Mouse (Mus musculus): Measurements from ENCODE around the gene Iglon5.
A peak's percentile ranks its signal among the peaks of the same experiment; 100 is the strongest.

Gene Iglon5

DNA sequence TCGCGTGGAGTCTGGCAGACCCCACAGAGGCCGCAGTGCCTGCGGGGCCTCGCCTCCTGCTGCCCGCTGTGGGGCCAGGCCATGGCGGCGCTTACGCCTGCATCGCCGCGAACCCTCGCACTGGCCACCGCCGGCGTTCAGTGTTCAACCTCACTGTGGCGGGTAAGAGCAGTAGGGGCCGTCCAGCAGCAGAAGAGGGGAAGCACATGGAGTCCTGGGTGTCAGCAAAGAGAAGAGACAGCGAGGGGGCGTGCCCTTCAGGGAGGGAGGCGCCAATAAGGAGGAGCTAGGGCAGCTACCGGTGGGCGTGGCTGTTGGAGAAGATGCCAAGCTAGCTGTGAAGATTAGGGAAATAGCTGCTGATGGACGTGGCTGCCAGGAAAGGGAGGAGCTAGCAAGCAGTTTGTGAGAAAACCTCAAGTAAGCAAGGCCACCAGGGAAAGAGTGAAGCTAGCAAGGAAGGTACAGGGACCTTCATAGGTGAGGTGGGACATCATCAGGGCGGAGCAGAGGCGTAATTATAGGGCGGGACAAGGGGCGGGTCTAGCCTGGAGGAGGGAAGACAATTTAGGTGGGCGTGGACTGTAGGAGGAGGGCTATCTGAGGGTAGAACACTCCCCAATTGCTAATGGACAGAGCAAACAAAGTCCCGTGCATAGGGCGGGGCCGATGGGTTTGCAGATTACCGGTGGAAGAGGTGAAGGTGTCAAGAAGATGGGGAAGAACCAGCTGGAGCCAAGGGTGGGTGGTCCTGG lies 24.4 kb downstream of the Iglon5 start:
- peak; percentile 98 for DNase-seq (ENCODE audit: low read depth, low spot score)

DNA sequence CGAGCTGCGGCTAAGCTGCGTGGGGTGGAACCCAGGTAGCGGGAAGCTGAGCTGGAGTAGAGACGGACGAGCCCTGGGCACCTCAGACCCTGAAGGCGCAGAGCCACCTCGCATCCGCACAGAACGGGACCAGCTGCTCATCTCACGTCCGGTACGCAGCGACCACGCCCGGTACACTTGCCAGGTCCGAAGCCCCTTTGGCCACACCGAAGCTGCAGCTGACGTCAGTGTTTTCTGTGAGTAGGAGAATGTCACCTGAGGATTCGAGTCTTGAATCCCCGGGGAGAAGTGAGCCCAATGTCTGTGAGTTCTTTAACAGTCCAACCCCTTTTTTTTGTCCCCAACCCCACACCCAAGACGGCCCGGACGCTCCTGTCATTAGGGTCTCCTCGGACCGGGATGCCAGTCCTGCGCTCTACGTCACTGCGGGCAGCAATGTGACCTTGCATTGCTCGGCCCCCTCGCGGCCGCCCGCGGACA lies 25.0 kb downstream of the Iglon5 start:
- no peak for DNase-seq (ENCODE audit: low read depth, low spot score)

DNA sequence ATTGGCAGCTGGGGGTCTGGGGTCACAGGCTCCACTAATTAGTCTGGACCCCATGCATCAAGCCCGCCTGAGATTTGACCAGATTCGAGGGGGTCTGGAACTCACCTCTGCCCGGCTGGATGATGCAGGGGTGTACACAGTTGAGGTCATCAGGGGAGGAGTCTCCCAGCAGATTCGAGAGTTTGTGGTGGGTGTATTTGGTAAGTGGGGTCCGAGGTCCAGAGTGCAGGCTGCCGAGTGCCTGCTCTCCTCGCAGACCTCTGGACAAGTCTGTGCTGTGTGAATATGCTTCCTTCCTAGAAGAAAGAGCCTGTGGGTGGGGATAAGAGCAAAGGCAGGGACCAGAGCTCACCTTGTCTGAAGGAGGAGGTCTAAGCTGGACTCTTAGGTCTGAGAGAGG lies 25.9 kb downstream of the Iglon5 start:
- no peak for DNase-seq (ENCODE audit: low read depth, low spot score)

DNA sequence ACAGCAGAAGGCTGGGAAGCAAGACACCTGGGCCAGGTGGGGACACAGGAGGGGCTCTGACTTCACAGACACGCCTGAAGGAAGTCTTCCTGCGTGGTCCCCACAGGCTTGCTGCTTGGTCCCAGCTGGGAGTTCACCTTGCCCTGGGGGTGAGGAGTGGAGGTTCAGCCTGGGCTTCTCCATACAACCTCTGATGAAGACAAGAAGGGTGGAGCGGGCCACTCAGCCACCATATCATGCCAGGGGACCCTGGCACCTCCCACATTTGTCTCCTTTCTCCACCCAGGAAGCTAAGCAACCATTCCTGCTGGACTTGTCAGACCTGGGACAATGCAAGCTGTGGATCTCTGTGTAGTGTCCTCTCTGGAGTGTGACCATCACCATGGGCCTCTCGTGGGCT lies 27.0 kb downstream of the Iglon5 start, which contains the start of gene Vsig10l:
TSS of gene Vsig10l (plus strand) at position 301 of the 400 bp plus-strand sequence.
- no peak for DNase-seq (ENCODE audit: low read depth, low spot score)

DNA sequence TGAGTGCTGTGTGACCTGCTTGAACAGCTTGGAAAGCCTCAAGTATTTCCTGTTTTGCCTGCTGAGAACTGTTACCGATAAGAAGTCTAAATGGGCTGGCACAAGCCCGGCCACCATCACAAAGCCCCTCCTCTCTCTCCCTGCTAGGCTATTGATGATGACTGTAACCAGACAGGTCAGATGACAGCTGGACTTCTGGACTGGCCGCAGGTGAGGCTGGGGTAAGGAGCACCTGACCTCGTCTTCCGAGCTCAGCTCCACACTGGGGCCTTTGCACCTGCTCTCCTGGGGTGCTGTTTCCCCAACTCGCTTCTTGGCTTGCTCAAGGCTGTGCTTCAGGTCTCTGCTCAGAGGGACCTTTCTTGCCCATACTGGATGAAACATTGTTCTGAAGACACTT lies 35.5 kb downstream of the Iglon5 start:
- DNase-seq (ENCODE audit: low read depth, low spot score), result no peak

DNA sequence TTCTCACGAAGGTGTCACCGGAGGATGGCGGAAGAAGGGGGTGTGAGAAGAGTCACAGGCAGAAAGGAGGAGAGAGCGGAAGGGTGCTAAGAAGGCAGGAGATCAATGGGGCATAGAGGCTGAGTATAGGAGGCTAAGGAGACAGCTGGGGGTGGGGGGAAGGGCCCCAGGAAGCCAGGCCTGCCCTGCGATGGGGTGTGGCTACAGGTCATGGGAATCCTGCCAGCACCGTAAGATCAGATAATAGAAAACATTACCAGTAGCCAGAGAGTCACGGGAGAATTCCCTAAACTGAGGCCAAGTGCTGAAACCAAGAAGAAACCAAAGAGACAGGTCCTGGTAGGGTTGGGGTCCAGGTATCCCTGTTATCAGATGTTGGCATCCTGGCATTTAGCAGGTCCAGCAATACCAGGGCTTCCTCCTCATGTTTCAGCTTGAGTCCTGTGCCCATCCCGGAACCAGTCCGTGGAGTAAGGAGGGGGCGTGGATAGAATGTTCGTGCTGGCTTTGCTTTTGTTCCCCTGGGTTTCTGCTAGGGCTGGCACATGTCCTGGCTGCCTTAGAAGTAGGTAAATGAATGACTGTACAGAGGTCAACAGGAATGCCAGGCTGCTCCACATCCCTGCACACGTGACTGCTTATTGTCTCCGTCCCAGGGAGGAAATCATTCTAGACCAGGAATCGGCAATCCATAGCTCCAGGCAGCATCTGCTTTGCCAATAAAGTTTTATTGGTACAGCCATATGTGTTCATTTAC lies 36.1 kb downstream of the Iglon5 start:
- DNase-seq (ENCODE audit: low read depth, low spot score), result no peak

DNA sequence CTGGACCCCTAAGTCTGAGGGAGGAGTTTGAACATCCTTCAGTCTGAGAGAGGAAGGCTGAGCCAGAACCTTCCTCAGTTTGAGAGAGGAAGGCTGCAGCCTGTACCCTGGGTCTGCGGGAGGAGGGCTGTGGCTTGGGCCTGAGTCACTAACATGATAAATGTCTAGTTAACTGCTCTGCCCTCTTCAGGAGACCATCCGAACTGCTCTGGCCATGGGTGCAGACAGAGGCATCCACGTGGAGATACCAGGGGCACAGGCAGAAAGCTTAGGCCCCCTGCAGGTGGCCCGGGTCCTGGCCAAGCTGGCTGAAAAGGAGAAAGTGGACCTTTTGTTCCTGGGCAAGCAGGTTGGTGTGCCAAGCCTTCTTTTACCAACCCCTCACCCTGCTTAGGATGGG lies 37.3 kb downstream of the Iglon5 start:
- peak; percentile 30 for DNase-seq (ENCODE audit: low read depth, low spot score)

DNA sequence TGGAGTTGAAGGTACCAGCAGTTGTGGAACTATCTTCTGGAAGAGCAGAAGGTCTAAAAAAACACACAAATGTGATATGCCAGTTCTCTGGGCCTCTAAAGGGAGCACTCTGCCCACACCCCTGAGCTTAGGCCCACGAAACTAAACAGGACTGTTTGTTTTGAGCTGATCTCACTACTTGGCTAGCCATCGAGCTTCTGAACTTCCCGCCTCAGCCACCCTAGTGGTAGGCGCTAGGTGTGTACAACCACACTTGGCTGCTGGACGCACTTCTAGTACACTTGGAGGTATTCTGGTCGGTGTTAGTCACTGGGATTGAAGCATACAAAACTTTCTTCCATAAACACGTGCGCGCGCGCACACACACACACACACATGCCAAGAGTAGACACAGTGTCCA lies 38.1 kb downstream of the Iglon5 start:
- DNase-seq (ENCODE audit: low read depth, low spot score), result no peak

DNA sequence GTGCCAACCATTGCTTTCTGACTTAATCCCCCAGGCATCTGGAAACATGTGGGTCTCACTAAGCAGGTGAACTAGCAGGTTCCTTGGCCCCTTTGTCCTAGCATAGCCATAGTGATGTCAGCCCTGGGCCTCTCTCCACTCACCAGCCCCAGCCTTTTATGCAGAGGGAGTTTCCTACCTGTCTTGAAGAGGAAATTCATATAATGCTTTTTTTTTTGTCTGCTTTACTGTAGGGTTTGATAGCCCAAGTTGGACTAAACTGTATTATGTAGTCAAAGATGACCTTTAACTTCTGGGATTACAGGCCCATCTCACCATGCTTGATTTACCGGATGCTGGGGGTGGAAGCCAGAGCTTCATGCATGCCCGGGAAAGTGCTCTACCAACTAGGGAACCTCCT lies 40.1 kb downstream of the Iglon5 start:
- no peak for DNase-seq (ENCODE audit: low read depth, low spot score)

DNA sequence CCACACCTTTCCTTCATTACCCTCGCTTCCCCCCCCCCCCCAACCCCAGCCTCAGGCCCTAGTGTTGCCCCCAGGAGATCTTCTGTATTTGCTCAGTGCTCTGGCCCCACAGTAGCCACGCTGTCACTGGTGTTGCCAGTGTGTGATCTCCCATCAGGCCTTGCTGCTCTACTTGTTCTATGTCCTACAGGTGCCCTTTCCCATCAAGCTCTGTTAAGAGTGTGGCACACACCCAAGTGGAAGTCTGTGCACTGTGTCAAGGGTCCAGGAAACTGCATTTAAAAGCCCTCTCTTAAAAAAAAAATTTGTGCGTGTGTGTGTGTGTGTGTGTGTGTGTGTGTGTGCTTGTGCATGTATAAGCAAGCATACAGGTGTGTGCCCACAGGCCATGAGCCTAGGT lies 41.6 kb downstream of the Iglon5 start:
- no peak for DNase-seq (ENCODE audit: low read depth, low spot score)

DNA sequence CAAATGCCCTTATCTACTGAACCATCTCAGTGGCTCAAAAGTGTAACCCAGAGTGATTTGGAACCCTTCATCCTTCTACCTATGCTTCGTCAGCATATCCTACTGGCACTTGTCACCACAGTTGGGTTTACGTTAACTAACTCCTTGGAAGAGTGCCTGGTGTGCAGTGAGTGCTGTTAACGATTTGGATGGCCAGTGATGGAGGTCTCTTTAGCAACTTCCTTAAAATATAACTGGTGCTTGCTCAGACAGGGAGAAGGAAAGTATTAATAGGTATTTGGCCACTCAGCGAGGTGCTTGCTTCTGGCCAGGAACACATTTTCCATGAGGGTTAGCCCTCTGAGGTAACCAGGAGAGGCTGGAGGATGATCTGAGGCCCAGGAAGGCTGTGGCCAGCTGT lies 42.1 kb downstream of the Iglon5 start:
- DNase-seq (ENCODE audit: low read depth, low spot score), result no peak

DNA sequence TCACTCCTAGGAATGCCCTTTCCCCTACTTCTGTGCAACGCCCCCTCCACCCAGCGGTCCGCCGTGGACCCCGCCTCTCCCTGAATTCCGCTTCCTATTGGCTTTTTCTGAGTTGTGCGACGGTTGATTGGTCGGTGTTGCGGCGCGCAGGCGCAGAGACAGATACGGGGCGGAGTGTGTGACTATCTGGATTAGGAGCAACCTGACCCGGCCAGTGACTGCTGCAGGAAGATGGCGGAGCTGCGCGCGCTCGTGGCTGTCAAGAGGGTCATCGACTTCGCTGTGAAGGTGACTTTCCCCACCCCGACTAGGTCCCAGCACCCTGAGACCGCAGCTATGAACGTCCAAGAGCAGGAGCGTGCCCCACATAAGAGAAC lies 46.0 kb downstream of the Iglon5 start, which contains the start of the genes Etfb and Gm45233:
TSS of gene Etfb (plus strand) at position 167 of the 377 bp plus-strand sequence.
TSS of gene Gm45233 (plus strand) at position 212 of the 377 bp plus-strand sequence.
- peak; percentile 97 for DNase-seq (ENCODE audit: low read depth, low spot score)

DNA sequence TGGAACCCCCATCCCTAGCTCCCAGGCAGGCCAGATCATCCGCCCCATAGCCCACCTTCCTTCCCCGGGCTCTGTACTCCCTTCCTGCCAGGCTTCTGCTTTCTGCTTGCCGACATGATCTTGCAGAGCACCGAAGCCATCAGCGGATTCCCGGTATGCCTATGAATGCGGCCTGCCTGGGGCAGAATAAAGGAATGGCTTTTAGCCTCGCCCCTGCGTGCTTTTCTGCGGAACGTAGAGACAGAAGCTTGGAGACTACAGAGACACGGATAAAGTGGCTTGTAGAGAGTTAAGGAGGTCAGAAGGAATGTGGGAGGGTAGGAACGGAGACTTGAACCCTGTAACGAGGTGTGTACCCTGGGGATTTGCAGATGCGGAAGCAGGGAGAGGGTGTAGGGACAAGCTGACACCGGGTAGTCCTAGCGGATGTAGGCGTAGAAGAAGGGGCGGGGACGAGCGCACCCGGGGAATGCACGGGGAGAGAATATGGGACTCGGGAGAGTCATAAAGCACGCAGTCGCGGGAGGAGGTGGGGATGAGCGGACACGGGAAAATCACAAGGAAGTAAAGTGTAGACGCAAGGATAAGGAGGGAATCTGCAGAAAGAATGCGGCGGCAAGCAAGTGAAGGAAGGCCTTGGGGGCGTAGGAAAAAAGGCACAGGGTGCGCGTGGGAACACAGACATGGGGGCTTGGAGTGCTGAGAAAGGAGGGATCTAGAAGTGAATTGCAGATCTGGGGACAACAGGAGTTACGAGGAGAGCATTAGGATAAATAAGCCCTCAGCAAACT lies 46.6 kb downstream of the Iglon5 start:
- DNase-seq (ENCODE audit: low read depth, low spot score), result peak; percentile 84

DNA sequence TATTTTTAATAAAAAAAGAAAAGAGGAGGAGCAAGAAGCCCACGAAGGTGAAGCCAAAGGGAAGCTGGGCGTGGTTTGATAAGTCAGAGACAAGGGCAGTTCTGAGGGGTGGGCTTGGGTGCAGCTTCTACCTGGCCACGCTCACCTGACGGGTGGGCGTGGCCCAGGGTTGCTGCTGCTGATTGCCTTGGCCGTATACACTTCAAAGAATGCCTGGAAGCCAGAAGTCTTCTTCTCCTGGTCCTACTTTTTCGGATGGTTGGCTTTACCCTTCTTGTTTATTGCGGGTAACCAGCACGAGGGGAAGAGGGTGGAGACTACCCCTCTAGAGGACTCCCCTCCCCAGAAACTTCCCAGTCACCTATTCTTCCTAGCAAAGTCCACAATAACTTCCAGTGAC lies 47.2 kb downstream of the Iglon5 start:
- no peak for DNase-seq (ENCODE audit: low read depth, low spot score)

DNA sequence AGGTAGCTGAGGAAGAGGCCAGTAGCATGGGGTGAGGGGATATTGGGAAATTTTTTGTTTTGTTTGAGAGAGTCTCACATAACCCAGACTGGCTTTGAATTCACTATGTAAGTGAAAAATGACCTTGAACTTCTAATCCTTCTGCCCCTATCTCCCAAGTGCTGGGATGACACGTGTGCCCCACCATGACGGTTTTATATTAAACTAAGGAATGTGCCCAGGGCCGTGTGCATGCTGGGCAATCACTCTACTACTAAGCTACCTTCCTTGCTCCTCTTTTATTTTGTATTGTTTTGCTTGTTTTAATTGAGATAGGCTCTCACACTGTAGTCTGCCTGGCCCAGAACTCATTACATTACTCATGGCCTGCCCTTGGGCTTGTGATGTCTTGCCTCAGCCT lies 48.8 kb downstream of the Iglon5 start:
- DNase-seq (ENCODE audit: low read depth, low spot score), result no peak

DNA sequence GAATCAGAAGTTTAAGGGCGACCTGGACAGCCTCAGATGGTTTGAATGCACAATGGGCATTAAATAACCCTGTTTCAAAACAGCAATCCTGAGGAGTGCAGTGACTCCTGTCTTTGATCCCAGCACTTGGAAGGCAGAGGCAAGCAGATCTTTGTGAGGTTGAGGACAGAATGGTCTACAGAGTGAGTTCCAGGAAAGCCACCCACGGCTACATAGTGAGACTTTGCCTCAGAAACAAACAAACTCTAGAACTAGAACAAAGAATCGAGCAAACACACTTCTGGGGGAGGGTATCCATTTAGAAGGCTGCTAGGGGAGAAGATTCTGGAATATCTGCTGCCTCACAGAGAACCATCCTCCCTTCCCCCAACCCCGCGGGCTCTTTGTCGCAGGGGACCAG lies 49.4 kb downstream of the Iglon5 start, which contains the start of gene Cldnd2:
TSS of gene Cldnd2 (plus strand) at position 301 of the 400 bp plus-strand sequence.
- DNase-seq (ENCODE audit: low read depth, low spot score), result no peak

DNA sequence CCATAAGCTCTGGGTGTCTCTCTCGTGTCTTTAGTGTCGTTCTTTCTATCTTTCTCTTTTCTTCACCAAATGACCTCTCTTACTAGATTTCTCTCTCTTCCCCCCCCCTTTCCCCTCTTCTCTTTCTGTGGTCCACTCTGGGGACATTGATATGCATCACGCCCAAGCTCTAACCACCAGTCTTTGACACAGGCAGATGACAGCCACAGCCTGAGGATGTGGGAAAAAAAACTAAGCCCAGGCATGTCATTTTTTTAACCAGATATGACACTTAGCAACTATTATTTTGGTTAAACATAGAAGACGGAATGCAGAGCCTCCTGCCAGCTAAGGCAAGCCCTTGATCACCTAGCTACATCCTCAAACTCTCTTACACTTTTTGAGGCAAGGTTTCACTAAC lies 51.3 kb downstream of the Iglon5 start:
- DNase-seq (ENCODE audit: low read depth, low spot score), result no peak

DNA sequence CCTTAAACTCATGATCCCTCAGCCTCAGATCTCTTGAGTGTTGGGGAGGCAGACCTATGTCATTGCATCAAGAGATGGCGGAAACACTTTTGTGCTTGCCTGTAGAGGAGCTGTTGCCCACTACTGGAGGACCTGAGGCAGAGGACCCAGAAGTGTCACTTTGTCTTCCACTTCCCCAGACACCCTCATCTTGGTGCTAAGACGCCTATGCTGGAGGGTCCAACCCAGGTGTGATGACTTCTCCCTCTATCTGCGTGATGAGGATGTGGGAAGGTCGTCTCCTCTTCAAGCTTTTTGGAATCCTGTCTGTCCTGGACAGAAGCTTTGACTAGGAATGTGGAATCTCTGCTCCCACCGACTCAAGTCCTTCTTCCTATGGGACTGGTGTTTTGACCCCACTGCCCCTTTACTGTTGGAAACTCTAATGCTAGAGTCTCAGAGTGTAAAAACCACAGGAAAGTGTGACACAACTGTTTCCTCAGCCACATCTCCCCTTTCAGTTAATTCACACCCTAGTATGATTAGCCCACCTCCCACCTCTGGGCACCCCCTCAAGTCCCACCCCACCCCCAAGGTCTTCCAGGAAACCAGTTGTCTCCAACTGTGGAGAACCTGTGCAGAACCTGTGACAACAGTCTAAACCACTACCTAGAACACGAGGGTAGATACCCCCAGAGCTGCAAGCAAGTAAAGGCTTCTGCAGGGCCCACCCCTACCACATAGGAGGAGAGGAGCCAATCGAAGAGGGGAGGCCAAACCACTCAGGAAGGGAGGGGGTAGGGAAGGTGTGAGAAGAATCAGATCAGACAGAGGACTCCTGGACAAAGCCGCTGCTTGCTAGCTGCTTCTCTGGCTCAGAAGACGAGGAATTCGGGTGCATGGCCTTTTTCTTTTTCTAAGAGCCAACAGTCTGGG lies 53.3 kb downstream of the Iglon5 start, which contains the start of gene Nkg7:
TSS of gene Nkg7 (plus strand) at position 733 of the 915 bp plus-strand sequence.
- DNase-seq (ENCODE audit: low read depth, low spot score), result no peak

DNA sequence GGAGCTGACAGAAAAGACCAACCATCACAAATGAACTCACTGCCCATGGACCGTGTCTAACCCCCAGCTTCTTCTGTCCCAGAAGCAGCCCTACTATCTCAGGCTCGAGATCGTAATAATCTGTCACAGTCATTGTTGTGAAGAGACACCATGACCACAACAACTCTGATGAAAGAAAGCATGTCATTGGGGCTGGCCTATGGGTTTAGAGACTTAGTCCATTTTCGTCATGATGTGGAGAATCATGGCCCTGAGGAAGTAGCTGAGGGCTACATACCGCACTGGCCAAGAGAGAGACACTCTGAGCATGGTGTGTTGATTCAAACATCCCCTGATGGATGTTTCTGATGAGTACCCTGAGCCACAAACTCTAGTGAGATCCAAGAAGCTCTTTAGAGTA lies 55.2 kb downstream of the Iglon5 start:
- DNase-seq (ENCODE audit: low read depth, low spot score), result no peak

DNA sequence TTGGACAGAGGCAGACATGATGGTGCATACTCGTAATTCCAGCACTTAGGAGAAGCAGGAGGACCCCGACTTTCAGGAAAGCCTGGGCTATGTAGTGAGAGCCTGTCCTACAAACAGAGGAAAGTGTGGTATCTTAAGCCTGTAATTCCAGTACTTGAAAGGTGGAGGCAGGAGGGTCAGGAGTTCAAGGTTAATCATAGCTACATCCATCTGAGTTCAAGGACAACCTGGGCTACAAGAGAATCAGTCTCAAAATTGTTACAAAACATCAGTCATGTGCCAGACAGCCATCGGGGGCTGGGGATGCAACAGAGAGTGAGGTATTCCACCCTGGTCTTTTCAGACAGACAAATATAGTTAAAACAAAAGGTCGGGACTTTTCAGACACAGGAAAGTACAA lies 57.0 kb downstream of the Iglon5 start:
- no peak for DNase-seq (ENCODE audit: low read depth, low spot score)

DNA sequence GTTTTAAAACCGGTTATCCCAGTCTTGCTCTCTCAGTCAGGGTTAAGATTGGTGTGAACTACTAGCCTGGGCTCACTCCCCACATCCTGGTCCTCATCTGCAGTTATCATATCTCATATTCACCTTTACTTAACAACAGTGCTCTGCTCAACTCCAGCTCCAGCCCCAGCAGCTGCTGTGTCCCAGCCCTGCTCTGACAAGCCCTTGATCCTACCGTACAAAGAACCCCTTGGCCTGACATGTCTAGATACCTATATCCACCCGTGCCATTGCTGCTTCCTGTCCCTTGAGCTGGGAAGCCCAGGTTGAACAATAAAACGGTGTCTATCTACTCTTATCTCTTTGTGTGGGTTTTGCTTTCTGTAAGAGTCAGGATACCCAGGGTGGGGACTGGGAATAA lies 60.4 kb downstream of the Iglon5 start:
- no peak for DNase-seq (ENCODE audit: low read depth, low spot score)

Data from A20 (cell line).